Mouse (Mus musculus) megakaryocyte, embryonic 14.5 days (primary cell): ENCODE data around the gene Ifnl3. TPM values are rescaled to one million over a fixed set of nuclear protein-coding genes. Genes with fewer than 3 reads are reported as not detected.

Experiments used
- H3K27me3 ChIP-seq: replicated peaks from 2 replicates; pipeline ENCODE3; 2012; ENCODE audit warnings: inconsistent platforms
- H3K36me3 ChIP-seq: replicated peaks from 2 replicates; pipeline ENCODE3; 2012; ENCODE audit warnings: low read length, inconsistent platforms, mixed read lengths
- H3K4me1 ChIP-seq: 2 replicates; pipeline ENCODE4 v1.6.1; 2012; ENCODE audit warnings: inconsistent platforms
- H3K4me3 ChIP-seq: replicated peaks from 2 replicates; pipeline ENCODE3; 2012; ENCODE audit warnings: moderate library complexity, mild to moderate bottlenecking, inconsistent platforms
- H3K9me3 ChIP-seq: 2 replicates; pipeline ENCODE4 v1.6.1; 2012; ENCODE audit warnings: inconsistent platforms
- FLI1 ChIP-seq: IDR thresholded peaks from 2 replicates; pipeline ENCODE4 v1.6.1; 2012; ENCODE audit warnings: low read length, inconsistent platforms, mixed read lengths
- GATA1 ChIP-seq: IDR thresholded peaks from 3 replicates; pipeline ENCODE4 v1.6.1; 2012; ENCODE audit warnings: mixed read lengths, low read length, inconsistent platforms, borderline replicate concordance
- polyA plus RNA-seq: library from polyadenylated mRNA; stranded (reverse); fragments of >175 nt; gene quantifications from 2 replicates; pipeline ENCODE4 v1.2.3, GENCODE M21; 2012; ENCODE audit warnings: low replicate concordance; ENCODE audit not compliant: insufficient read depth

The Ifnl3 gene
- polyA plus RNA-seq, 1 experiment, result not detected

- TF ChIP-seq FLI1 (no peak), GATA1 (no peak)
- H3K36me3 ChIP-seq, result no peaks in the 10 kb centered on the region
- H3K9me3 ChIP-seq, result 0 out of 2 replicates have a peak, but pooled peaks cover 2% of the 10 kb centered on the region
- peaks cover 43% of the 10 kb centered on the region for H3K27me3 ChIP-seq
- peaks cover 48% of the 10 kb centered on the region for H3K4me1 ChIP-seq
- H3K4me3 ChIP-seq, result no peak overlapping the region
Measured at GRCm38 (mm10) chr7:28545891-28546210, 23.2 kb downstream of the Ifnl3 start.

GRCm38 (mm10) chr7:28546649-28547048 is 24.0 kb downstream of the Ifnl3 start:
- TF ChIP-seq GATA1 (no peak), FLI1 (no peak)
- peaks cover 48% of the 10 kb centered on the region for H3K4me1 ChIP-seq
- H3K4me3 ChIP-seq, result peak overlapping the region; percentile 84
- H3K27me3 ChIP-seq, result peaks cover 42% of the 10 kb centered on the region
- H3K9me3 ChIP-seq, result no peaks in the 10 kb centered on the region
- no peaks in the 10 kb centered on the region for H3K36me3 ChIP-seq

- H3K4me3 ChIP-seq, result peak within 1 kb of the TSS; percentile 84
- H3K27me3 ChIP-seq, result peaks cover 38% of the 10 kb centered on the region
Measured at GRCm38 (mm10) chr7:28547154-28547553, 24.5 kb downstream of the Ifnl3 start, which contains the start of gene Nccrp1. Nccrp1 (minus strand) TSS chr7:28547254.

GRCm38 (mm10) chr7:28547628-28548027 is 25.0 kb downstream of the Ifnl3 start:
- peaks cover 6% of the 10 kb centered on the region for H3K9me3 ChIP-seq
- H3K4me3 ChIP-seq, result peak overlapping the region; percentile 84
- no peak for TF ChIP-seq GATA1
- no peak; the same call in 1 of the 2 replicates for TF ChIP-seq FLI1
- H3K27me3 ChIP-seq, result peaks cover 38% of the 10 kb centered on the region
- H3K4me1 ChIP-seq, result peaks cover 48% of the 10 kb centered on the region
- H3K36me3 ChIP-seq, result no peaks in the 10 kb centered on the region

More at GRCm38 (mm10) chr7:28547154-28547553, 24.5 kb downstream of the Ifnl3 start, which contains the start of gene Nccrp1:
- H3K9me3 ChIP-seq, result peaks cover 1% of the 10 kb centered on the region
- peaks cover 48% of the 10 kb centered on the region for H3K4me1 ChIP-seq
- H3K36me3 ChIP-seq, result no peaks in the 10 kb centered on the region
- TF ChIP-seq GATA1, result no peak
- TF ChIP-seq FLI1, result no peak

- no peaks in the 10 kb centered on the region for H3K36me3 ChIP-seq
- peaks cover 12% of the 10 kb centered on the region for H3K9me3 ChIP-seq
- no peak overlapping the region for H3K4me3 ChIP-seq
- peaks cover 3% of the 10 kb centered on the region for H3K27me3 ChIP-seq
- TF ChIP-seq FLI1 (no peak), GATA1 (no peak)
- peaks cover 44% of the 10 kb centered on the region for H3K4me1 ChIP-seq
Measured at GRCm38 (mm10) chr7:28553076-28553475, 30.4 kb downstream of the Ifnl3 start.

GRCm38 (mm10) chr7:28555939-28556535 is 33.4 kb downstream of the Ifnl3 start:
- no peak overlapping the region for H3K4me3 ChIP-seq
- peaks cover 3% of the 10 kb centered on the region for H3K27me3 ChIP-seq
- H3K36me3 ChIP-seq, result peaks cover 26% of the 10 kb centered on the region
- H3K4me1 ChIP-seq, result peaks cover 51% of the 10 kb centered on the region
- H3K9me3 ChIP-seq, result peaks cover 12% of the 10 kb centered on the region
- no peak for TF ChIP-seq GATA1
- TF ChIP-seq FLI1, result no peak

GRCm38 (mm10) chr7:28557069-28557468 is 34.4 kb downstream of the Ifnl3 start:
- peaks cover 32% of the 10 kb centered on the region for H3K36me3 ChIP-seq
- H3K4me1 ChIP-seq, result peaks cover 56% of the 10 kb centered on the region
- TF ChIP-seq FLI1 (no peak), GATA1 (no peak)
- peaks cover 3% of the 10 kb centered on the region for H3K27me3 ChIP-seq
- no peak overlapping the region for H3K4me3 ChIP-seq
- H3K9me3 ChIP-seq, result peaks cover 12% of the 10 kb centered on the region

GRCm38 (mm10) chr7:28557708-28558107 is 35.1 kb downstream of the Ifnl3 start:
- Histone ChIP-seq H3K9me3 (peaks cover 6% of the 10 kb centered on the region), H3K36me3 (peaks cover 38% of the 10 kb centered on the region), H3K4me1 (peaks cover 63% of the 10 kb centered on the region), H3K4me3 (peak overlapping the region; percentile 59), H3K27me3 (peaks cover 3% of the 10 kb centered on the region)
- TF ChIP-seq GATA1, result no peak

- Histone ChIP-seq H3K36me3 (peaks cover 46% of the 10 kb centered on the region), H3K9me3 (no peaks in the 10 kb centered on the region), H3K4me3 (no peak overlapping the region), H3K27me3 (no peaks in the 10 kb centered on the region), H3K4me1 (peaks cover 60% of the 10 kb centered on the region)
- TF ChIP-seq FLI1, result no peak
- no peak for TF ChIP-seq GATA1
Measured at GRCm38 (mm10) chr7:28558486-28558885, 35.9 kb downstream of the Ifnl3 start.

GRCm38 (mm10) chr7:28560856-28561255 is 38.2 kb downstream of the Ifnl3 start:
- TF ChIP-seq GATA1, result no peak
- no peak for TF ChIP-seq FLI1
- H3K36me3 ChIP-seq, result peaks cover 69% of the 10 kb centered on the region
- no peaks in the 10 kb centered on the region for H3K27me3 ChIP-seq
- H3K4me3 ChIP-seq, result no peak overlapping the region
- no peaks in the 10 kb centered on the region for H3K9me3 ChIP-seq
- H3K4me1 ChIP-seq, result peaks cover 70% of the 10 kb centered on the region

- Histone ChIP-seq H3K4me3 (no peak overlapping the region), H3K36me3 (peaks cover 80% of the 10 kb centered on the region), H3K4me1 (peaks cover 70% of the 10 kb centered on the region), H3K27me3 (no peaks in the 10 kb centered on the region), H3K9me3 (no peaks in the 10 kb centered on the region)
- no peak for TF ChIP-seq GATA1
- TF ChIP-seq FLI1, result no peak
Measured at GRCm38 (mm10) chr7:28561967-28562366, 39.3 kb downstream of the Ifnl3 start.
